Mouse (Mus musculus): Measurements from ENCODE around the gene 2010111I01Rik.

Gene 2010111I01Rik

GRCm38 (mm10) chr13:63242401-63243192 is 277.9 kb downstream of the 2010111I01Rik start:
- peak in 1 of 2 experiments; percentile 60 for DNase-seq (ENCODE audit: low spot score in 2 of 2)

GRCm38 (mm10) chr13:63243586-63243985 is 278.9 kb downstream of the 2010111I01Rik start:
- no peak for DNase-seq (ENCODE audit: low spot score in 2 of 2)

- DNase-seq (ENCODE audit: low spot score in 2 of 2), result no peak
These were observed 279.7 kb downstream of the 2010111I01Rik start for GRCm38 (mm10) chr13:63244425-63244824.

- DNase-seq (ENCODE audit: low spot score in 2 of 2), result no peak
These were observed 280.5 kb downstream of the 2010111I01Rik start for GRCm38 (mm10) chr13:63245218-63245617.

- DNase-seq (ENCODE audit: low spot score in 2 of 2), result no peak
These were observed 281.1 kb downstream of the 2010111I01Rik start for GRCm38 (mm10) chr13:63245812-63246211.

- DNase-seq (ENCODE audit: low spot score in 2 of 2), result no peak
These were observed 281.7 kb downstream of the 2010111I01Rik start for GRCm38 (mm10) chr13:63246332-63246940.

- no peak for DNase-seq (ENCODE audit: low spot score in 2 of 2)
These were observed 282.3 kb downstream of the 2010111I01Rik start for GRCm38 (mm10) chr13:63247041-63247440.

GRCm38 (mm10) chr13:63247631-63248030 is 282.9 kb downstream of the 2010111I01Rik start:
- DNase-seq (ENCODE audit: low spot score in 2 of 2), result no peak

GRCm38 (mm10) chr13:63248318-63248717 is 283.6 kb downstream of the 2010111I01Rik start:
- DNase-seq (ENCODE audit: low spot score in 2 of 2), result no peak

- no peak for DNase-seq (ENCODE audit: low spot score in 2 of 2)
These were observed 284.5 kb downstream of the 2010111I01Rik start for GRCm38 (mm10) chr13:63249171-63249570.

GRCm38 (mm10) chr13:63249741-63250431 is 285.2 kb downstream of the 2010111I01Rik start:
- no peak for DNase-seq (ENCODE audit: low spot score in 2 of 2)

- DNase-seq (ENCODE audit: low spot score in 2 of 2), result no peak
These were observed 285.8 kb downstream of the 2010111I01Rik start for GRCm38 (mm10) chr13:63250441-63250980.

- DNase-seq (ENCODE audit: low spot score in 2 of 2), result no peak
These were observed 286.6 kb downstream of the 2010111I01Rik start for GRCm38 (mm10) chr13:63251118-63251889.

- DNase-seq (ENCODE audit: low spot score in 2 of 2), result no peak
These were observed 287.8 kb downstream of the 2010111I01Rik start for GRCm38 (mm10) chr13:63252295-63253010.

- no peak for DNase-seq (ENCODE audit: low spot score in 2 of 2)
These were observed 288.5 kb downstream of the 2010111I01Rik start for GRCm38 (mm10) chr13:63253147-63253546.

GRCm38 (mm10) chr13:63253886-63254636 is 289.4 kb downstream of the 2010111I01Rik start:
- no peak for DNase-seq (ENCODE audit: low spot score in 2 of 2)

GRCm38 (mm10) chr13:63255519-63256011 is 290.9 kb downstream of the 2010111I01Rik start:
- no peak for DNase-seq (ENCODE audit: low spot score in 2 of 2)

GRCm38 (mm10) chr13:63256146-63256545 is 291.5 kb downstream of the 2010111I01Rik start:
- no peak for DNase-seq (ENCODE audit: low spot score in 2 of 2)

- DNase-seq (ENCODE audit: low spot score in 2 of 2), result no peak
These were observed 292.1 kb downstream of the 2010111I01Rik start for GRCm38 (mm10) chr13:63256807-63257206.

GRCm38 (mm10) chr13:63258167-63258582 is 293.5 kb downstream of the 2010111I01Rik start:
- no peak for DNase-seq (ENCODE audit: low spot score in 2 of 2)

All from right cerebral cortex, postnatal 10 days (tissue).